Mouse (Mus musculus) left cerebral cortex, postnatal 14 days (tissue): ENCODE measurements around the gene Fam189a1. TPM values are rescaled to one million over a fixed set of nuclear protein-coding genes. Genes with fewer than 3 reads are reported as not detected.

Experiments used
- DNase-seq, 2 experiments: peaks; one replicate each; pipeline ENCODE4 v3.0.0; 2021 to 2022; ENCODE audit warnings: low spot score in 2 of 2, mixed read lengths in 1 of 2
- intact Hi-C: fragments of 180-260 bp; cut with DNase I; formaldehyde crosslinking; loops from one replicate; pipeline ENCODE4 v1.15.1; 2025
- total RNA-seq, 2 experiments: library from RNA; stranded (reverse); gene quantifications; 2 replicates each; pipeline ENCODE4 v1.2.3; 2021

Fam189a1 gene
- total RNA-seq, 2 experiments from 2014 or later, result 58.1 to 61.7 TPM

GRCm38 (mm10) chr7:65056864-65057263 lies 99.5 kb downstream of the Fam189a1 start:
- no peak for DNase-seq
- intact Hi-C loops, result no loop called here

- intact Hi-C loops, result no loop called here
- DNase-seq, result no peak
Measured at GRCm38 (mm10) chr7:65051986-65052385, 104.4 kb downstream of the Fam189a1 start.

GRCm38 (mm10) chr7:65049236-65049954 lies 107.0 kb downstream of the Fam189a1 start:
- intact Hi-C loops, result no loop called here
- no peak for DNase-seq

GRCm38 (mm10) chr7:65047700-65048099 lies 108.7 kb downstream of the Fam189a1 start:
- intact Hi-C loops, result no loop called here

GRCm38 (mm10) chr7:65046690-65047089 lies 109.7 kb downstream of the Fam189a1 start:
- DNase-seq, result no peak
- intact Hi-C loops, result no loop called here

More at GRCm38 (mm10) chr7:65047700-65048099, 108.7 kb downstream of the Fam189a1 start:
- DNase-seq, result no peak

- intact Hi-C loops, result no loop called here
- no peak for DNase-seq
Measured at GRCm38 (mm10) chr7:65044280-65044679, 112.1 kb downstream of the Fam189a1 start.

- no peak for DNase-seq
- intact Hi-C loops, result no loop called here
Measured at GRCm38 (mm10) chr7:65041106-65041505, 115.3 kb downstream of the Fam189a1 start.

- DNase-seq, result no peak
- intact Hi-C loops, result no loop called here
Measured at GRCm38 (mm10) chr7:65031741-65032140, 124.6 kb downstream of the Fam189a1 start.

- DNase-seq, result no peak
Measured at GRCm38 (mm10) chr7:65031195-65031594, 125.2 kb downstream of the Fam189a1 start.

GRCm38 (mm10) chr7:65029985-65030384 lies 126.4 kb downstream of the Fam189a1 start:
- intact Hi-C loops, result no loop called here
- no peak for DNase-seq

More at GRCm38 (mm10) chr7:65031195-65031594, 125.2 kb downstream of the Fam189a1 start:
- intact Hi-C loops, result no loop called here

- no peak for DNase-seq
- intact Hi-C loops, result no loop called here
Measured at GRCm38 (mm10) chr7:65021298-65021697, 135.1 kb downstream of the Fam189a1 start.

GRCm38 (mm10) chr7:65018036-65018679 lies 138.2 kb downstream of the Fam189a1 start:
- intact Hi-C loops, result no loop called here
- no peak for DNase-seq

- DNase-seq, result no peak
- intact Hi-C loops, result no loop called here
Measured at GRCm38 (mm10) chr7:65017348-65017747, 139.0 kb downstream of the Fam189a1 start.

GRCm38 (mm10) chr7:65011133-65011532 lies 145.2 kb downstream of the Fam189a1 start:
- no peak for DNase-seq
- intact Hi-C loops, result no loop called here

- intact Hi-C loops, result no loop called here
- no peak for DNase-seq
Measured at GRCm38 (mm10) chr7:65010275-65010674, 146.1 kb downstream of the Fam189a1 start.

GRCm38 (mm10) chr7:65005731-65006130 lies 150.6 kb downstream of the Fam189a1 start:
- intact Hi-C loops, result no loop called here

GRCm38 (mm10) chr7:64999718-65000214 lies 156.6 kb downstream of the Fam189a1 start:
- intact Hi-C loops, result no loop called here
- no peak for DNase-seq

More at GRCm38 (mm10) chr7:65005731-65006130, 150.6 kb downstream of the Fam189a1 start:
- DNase-seq, result no peak

GRCm38 (mm10) chr7:64997743-64998142 lies 158.6 kb downstream of the Fam189a1 start:
- intact Hi-C loops, result no loop called here

GRCm38 (mm10) chr7:64995946-64996444 lies 160.4 kb downstream of the Fam189a1 start:
- intact Hi-C loops, result no loop called here

More at GRCm38 (mm10) chr7:64997743-64998142, 158.6 kb downstream of the Fam189a1 start:
- DNase-seq, result no peak

GRCm38 (mm10) chr7:64989406-64989805 lies 167.0 kb downstream of the Fam189a1 start:
- intact Hi-C loops, result no loop called here
- no peak for DNase-seq

More at GRCm38 (mm10) chr7:64995946-64996444, 160.4 kb downstream of the Fam189a1 start:
- no peak for DNase-seq
